Mouse (Mus musculus): ENCODE data around the gene Uevld. TPM values are rescaled to one million over a fixed set of nuclear protein-coding genes. Genes with fewer than 3 reads are reported as not detected.

Uevld gene
- total RNA-seq, 1 experiment from 2014 or later = 4.8 TPM

DNA sequence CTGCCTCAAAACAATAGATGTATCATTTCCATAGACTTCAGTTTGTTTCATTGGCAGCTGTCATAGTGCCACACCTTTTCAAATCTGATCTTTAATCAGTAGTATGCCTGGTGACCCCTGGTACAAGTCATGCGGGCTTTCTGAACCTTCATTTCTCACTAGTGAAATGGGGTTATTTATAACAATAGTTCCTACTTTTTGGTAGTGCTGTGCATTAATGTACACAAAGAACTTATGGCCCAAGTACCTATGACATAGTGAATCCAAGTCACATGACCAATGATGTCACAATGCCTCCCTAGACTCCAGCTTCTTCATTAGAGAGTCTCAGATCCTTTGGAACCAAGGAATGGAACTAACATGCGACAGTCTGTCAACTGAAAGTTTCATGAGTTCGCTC lies 25.0 kb upstream of the Uevld start, which contains the start of gene Gm9999:
Gene Gm9999 (plus strand): TSS at position 301 of the 400 bp plus-strand sequence.
- no peak for ATAC-seq (replicated peaks; ENCODE audit: insufficient number of reproducible peaks, low FRiP score, low TSS enrichment, poor library complexity, severe bottlenecking)

DNA sequence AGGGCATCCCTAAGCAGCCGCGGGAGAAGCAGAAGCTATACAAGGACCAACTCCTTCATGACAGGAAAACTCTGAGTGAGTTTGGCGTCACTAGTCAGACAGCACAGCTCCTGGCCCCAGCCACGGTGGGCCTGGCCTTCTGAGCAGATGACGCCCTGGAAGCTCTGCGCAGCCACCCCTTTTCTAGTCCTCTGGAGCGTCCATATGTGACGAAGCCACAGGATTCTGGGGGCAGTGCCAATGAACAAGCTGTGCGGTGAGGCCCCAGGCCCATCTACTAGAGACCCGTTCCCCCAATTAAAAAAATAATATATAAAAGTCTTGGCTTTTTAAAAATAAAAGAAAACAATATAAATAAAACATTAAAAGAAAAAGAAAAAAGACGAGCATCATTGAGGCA lies 17.1 kb upstream of the Uevld start:
- ATAC-seq (replicated peaks; ENCODE audit: insufficient number of reproducible peaks, low FRiP score, low TSS enrichment, poor library complexity, severe bottlenecking) = no peak

DNA sequence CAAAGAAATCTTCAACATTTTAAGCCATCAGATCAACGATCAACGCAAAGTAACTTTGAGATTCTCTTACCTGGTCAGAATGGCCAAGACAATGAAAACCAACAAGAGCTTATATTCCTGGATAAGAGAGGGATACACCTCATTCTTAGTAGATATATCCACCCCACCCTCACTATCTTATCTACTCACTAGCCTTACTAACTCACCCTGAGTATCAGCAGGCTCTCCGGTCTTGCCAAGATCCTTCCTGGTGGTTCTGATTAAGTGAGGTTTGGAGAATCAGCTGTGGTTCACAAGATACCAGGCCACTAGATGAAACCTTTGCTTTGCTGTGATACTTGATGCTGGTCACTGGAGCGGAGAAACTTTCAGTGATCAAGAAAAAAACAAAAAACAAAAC lies 16.3 kb upstream of the Uevld start:
- no peak for ATAC-seq (replicated peaks; ENCODE audit: insufficient number of reproducible peaks, low FRiP score, low TSS enrichment, poor library complexity, severe bottlenecking)

DNA sequence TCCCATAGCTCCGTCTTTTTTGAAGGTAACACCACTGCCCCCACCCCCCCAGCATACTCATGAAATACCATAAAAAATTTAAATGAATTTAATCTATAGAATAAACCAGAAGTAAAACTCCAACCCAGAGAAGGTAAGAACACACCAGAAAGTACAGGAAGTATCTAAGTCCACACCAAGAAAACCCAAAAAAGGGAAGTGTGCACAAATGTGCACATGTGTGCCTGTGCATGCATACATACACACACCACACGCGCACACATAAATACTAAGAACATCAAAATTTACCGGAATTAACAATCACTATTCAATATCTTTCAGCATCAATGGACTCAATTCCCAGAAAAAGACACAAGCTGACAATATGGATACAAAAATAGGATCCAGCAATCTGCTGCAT lies 11.6 kb upstream of the Uevld start:
- ATAC-seq (replicated peaks; ENCODE audit: insufficient number of reproducible peaks, low FRiP score, low TSS enrichment, poor library complexity, severe bottlenecking) = no peak

DNA sequence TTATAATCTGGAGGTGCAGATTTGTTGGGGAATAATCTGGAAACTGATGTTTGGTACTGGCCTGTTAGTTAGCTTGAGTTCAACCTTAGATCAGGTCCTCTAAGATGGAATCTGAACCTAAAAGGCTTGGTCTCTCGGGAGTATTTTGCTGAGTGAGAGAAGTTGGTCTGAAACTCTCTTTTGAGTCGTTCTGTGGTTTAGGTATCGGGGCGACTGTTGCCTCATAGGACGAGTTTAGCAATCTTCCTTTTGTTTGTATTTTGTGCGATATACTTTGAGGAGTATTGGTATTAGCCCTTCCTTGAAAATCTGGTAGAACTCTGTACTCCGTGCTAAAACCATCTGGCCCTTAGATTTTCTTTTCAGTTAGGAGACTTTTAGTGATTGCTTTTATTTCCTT lies 5.7 kb upstream of the Uevld start:
- ATAC-seq (replicated peaks; ENCODE audit: insufficient number of reproducible peaks, low FRiP score, low TSS enrichment, poor library complexity, severe bottlenecking) = 0 out of 2 replicates have a peak, but pooled peaks have one; percentile 22

DNA sequence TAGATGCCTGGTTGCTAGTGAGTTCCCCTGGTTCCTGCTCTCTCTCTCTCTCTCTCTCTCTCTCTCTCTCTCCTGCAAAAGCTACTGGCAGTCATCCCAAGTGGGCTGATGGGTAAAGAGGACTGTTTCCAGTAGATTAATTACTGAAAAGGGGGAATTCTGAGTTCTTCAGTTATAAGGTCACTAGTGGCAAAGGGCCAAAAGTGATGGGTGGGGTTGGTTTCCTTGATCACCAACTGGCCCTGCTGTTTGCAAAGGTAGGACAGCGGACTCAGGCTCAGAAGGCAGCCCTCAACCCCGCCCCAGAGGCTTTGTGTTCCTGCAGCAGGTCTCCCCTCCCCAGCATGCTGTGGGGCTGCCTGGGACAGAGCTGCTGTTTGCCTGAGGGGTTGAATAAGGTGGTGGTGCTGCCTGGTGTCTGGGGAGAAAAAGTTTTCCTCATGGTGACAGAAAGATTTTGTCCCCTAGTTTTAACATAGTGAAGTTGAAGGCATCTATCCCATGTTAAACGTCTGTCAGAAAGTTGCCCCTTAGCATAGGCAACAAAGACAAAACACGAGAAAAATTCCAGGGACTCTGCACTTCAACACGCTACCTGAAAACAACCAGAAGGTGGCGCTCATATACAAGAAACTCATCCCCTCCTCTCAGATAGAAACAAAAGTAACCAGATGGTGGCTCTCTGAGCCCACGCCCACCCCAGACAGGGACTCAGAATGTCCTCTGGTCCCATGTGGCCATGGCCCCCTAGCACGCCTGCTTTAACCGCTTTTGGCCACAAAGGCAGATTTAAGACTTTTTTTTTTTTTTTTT lies 4.7 kb upstream of the Uevld start:
- peak; percentile 74 for ATAC-seq (replicated peaks; ENCODE audit: insufficient number of reproducible peaks, low FRiP score, low TSS enrichment, poor library complexity, severe bottlenecking)

DNA sequence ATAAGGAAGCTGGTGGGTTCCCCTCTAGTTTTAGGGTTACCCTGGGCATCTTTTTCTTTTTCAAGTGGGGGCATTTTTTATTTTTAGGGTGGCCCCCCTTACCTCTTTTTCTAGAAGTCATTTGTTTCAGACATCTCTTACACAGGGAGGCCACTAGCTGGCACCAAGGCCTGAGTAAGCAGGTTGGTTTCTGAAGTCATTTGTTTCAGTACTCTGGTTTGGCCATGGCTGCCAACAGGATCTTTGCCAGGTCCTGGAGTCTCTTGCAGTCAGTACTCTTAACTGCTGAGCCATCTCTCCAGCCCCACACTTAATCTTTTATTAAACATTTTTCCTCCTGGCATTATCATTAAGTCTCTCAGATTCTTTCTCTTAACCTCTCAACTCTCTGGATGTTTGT lies 3.8 kb upstream of the Uevld start:
- no peak for ATAC-seq (replicated peaks; ENCODE audit: insufficient number of reproducible peaks, low FRiP score, low TSS enrichment, poor library complexity, severe bottlenecking)

DNA sequence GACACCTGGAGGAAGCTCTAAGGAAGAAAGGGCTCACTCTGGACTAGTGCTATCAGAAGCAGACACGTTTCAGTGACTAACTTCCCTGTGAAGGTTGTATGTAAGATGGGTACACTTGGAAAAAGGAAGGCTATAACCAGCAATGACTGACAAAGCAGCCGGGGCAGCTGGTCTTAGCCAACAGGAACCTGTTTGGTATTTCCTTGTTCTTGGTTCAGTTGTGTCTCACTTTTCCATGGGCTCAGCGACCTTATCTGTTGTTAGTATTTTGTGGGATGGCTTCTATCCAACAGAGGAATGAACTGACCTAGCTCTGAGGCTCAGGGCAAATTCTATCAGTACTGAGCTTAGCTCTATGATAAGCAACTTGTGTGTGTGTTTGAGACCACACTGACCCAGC lies 2.7 kb upstream of the Uevld start:
- ATAC-seq (replicated peaks; ENCODE audit: insufficient number of reproducible peaks, low FRiP score, low TSS enrichment, poor library complexity, severe bottlenecking) = no peak

DNA sequence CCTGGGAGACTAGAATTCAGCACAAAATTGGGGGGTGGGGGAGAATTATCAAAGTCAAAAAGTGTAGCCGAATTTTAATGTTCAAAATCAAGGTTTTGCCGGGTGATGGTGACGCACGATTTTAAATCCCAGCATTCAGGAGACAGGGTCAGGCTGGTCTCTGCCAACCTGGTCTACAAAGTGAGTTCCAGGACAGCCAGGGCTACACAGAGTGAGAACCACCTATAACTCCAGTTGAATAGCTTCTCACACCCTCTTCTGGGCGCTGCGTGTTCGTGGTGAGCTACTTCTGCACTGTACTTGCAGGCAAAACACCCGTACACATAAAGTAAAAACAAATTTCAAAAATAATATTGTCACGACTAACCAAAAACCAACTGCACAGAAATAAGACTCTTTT lies 526 bp upstream of the Uevld start:
- ATAC-seq (replicated peaks; ENCODE audit: insufficient number of reproducible peaks, low FRiP score, low TSS enrichment, poor library complexity, severe bottlenecking) = no peak

DNA sequence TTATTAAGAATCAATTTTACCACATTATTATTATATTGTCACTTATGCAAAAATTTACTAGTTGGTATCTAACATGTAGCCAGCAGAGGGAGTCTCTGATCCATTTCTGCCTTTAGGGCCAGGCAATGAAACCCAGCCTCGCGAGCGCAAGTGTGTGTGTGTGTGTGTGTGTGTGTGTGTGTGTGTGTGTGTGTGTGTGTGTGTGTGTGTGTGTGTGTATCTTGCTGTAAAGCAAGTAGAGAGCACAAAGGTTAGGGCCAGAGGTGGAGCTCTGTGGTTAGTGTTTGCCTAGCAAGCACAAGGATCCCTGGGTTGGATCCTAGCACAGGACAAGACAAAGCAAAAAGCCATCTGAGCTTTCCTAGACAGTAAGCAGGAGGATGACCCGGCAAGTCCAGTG lies 22.5 kb downstream of the Uevld start:
- ATAC-seq (replicated peaks; ENCODE audit: insufficient number of reproducible peaks, low FRiP score, low TSS enrichment, poor library complexity, severe bottlenecking) = no peak

DNA sequence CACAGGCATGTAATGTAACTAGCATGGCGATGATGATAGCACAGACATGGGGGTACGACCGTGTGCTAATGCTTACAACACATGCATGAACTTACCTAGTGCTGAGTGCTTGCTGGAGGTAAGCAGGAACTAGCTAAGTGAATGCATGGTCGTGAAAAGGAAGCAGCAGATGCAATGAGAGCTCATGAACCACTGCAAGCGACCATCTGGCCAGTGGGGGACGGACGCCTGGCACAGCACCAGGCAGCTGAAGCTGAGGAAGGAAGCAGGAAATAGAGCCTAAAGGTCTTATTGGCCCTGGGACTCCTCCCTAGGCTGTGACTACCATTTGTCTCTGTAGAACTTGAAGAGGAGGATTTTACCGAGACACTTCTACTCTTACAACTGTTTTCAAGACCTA lies 23.5 kb downstream of the Uevld start:
- no peak for ATAC-seq (replicated peaks; ENCODE audit: insufficient number of reproducible peaks, low FRiP score, low TSS enrichment, poor library complexity, severe bottlenecking)

DNA sequence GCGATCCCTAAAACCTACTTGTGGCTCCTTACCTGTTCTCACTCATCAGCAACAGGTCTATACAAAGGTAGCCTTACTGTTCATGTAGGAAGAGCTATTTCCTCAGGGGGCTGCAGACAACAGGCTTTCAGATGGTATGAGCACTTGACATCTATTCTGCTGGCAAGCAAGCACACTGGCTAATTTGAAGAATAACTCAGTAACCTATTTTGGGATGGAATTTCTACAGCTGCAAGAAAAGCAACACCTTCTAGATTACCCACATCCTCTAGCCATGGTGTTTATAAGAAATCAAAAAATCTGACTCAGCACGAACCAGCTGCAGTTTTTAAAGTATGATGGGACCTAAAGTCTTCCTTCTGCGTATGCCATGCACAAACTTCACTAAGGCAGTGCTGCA lies 27.0 kb downstream of the Uevld start:
- ATAC-seq (replicated peaks; ENCODE audit: insufficient number of reproducible peaks, low FRiP score, low TSS enrichment, poor library complexity, severe bottlenecking) = no peak

DNA sequence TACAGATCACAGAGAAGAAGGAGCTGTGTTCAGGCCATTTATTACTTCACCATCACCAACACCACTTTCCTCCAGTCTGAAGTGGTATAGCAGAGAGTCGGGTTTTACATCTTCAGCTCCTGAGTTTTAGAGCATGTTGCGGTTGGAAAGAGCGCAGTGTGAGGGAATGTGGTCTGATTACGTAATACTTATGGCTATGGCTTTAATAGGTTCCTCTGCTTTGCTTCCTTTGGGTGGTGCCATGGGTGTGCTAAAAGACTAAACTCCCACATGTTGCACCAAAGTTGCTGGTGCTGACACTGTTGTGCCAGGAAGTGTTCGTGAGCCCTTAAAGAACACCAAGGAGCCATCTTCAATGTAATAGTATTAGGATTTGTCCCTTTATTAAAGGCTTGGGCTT lies 30.0 kb downstream of the Uevld start:
- 0 out of 2 replicates have a peak, but pooled peaks have one; percentile 47 for ATAC-seq (replicated peaks; ENCODE audit: insufficient number of reproducible peaks, low FRiP score, low TSS enrichment, poor library complexity, severe bottlenecking)

DNA sequence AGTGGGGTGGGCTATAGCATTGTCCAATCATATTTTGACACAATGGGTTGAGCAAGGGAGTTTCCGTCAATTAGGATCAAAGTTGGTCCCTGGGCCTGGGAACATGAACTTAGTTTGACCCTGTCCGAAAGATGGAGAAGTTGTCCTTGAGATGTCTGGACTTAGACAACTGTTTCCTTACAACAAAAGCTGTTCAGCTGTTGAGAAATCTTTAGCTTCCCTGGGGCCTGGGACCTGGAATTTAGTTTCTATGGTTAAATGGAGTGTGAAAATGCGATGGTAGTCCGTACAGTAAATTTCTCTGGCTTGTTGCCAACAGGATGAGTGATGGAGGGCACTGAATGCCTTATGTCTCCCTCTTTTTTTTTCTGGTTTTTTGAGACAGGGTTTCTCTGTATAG lies 36.3 kb downstream of the Uevld start:
- ATAC-seq (replicated peaks; ENCODE audit: insufficient number of reproducible peaks, low FRiP score, low TSS enrichment, poor library complexity, severe bottlenecking) = 0 out of 2 replicates have a peak, but pooled peaks have one; percentile 5

DNA sequence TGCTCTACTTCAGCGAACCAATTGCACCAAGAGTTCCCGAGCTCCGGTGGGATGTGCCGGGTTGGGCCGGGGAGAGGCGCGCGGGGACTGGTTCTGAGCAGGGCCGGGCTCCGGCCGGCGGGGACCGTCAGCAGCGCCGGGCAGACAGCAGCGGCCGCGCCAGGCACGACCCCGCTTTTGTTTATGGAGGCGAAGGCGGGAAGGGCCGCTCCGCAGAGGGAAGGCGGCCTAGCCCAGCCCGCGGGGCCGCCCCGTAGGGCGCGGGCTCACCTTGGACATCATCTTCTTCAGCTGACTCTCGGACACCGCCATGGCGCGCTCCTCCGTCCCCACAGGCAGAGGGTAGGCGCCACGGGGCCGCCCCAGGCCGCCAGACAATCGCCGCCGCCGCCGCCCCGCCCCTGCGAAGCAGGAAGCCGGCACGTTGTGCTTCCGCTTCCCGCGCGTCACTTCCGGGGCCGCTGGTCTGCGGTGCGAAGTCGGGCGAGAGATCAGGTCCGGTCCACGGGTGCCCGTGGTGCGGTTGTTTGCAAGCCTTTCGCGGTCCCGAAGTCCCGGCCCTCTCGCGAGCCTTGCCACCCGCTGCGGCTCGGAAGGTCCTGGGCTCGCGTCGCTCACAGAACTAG lies 38.7 kb downstream of the Uevld start, which contains the start of gene Tsg101:
Gene Tsg101 (minus strand): TSS at position 419 of the 626 bp plus-strand sequence.
- peak; percentile 83 for ATAC-seq (replicated peaks; ENCODE audit: insufficient number of reproducible peaks, low FRiP score, low TSS enrichment, poor library complexity, severe bottlenecking)

DNA sequence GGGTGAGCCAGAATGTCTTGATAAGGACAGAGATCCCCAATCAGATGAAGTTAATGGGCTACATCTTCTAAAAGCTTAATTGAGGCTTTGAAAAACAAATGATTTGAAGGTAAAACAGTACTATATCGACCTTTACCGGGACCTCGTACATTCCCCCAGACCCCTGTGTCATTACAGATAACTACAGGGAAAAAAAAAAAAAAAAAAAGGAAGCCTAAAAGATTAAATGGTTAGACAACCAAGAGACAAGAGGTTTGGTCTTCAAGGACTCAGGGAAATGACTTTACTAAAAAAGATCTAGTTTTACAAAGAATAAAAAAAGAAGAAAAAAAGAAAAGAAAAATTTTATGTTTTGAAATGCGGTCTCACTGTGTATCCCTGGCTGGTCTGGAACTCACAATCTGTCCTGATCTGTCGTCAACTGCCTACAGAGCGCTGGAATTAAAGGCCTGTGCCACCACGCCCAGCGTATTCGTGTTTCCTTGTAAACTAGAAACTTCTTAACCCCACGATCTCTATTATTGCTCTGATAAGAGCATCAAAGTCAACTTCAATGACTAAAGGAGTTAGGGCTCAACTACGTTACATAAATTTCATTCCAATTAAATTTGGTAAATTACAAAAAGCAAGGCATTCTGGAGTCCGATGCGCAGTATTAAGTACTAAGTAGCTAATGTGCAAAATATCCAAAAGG lies 39.5 kb downstream of the Uevld start:
- ATAC-seq (replicated peaks; ENCODE audit: insufficient number of reproducible peaks, low FRiP score, low TSS enrichment, poor library complexity, severe bottlenecking) = no peak

DNA sequence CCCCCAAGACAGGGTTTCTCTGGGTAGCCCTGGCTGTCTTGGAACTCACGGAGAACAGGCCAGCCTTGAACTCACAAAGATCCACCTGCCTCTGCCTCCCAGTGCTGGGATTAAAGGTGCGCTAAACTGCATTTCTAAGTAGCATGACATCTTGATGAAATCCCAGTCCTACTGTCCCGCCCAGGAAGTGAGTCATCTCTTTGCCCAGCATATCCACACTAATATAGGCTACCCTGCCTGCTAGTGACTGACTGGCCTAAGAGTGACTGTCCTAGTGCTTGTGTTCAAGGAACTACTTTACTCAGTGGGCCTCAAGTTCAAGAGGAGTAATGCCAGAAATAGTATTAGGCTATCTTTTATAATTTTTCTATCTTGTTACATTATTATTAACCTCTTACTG lies 42.0 kb downstream of the Uevld start:
- no peak for ATAC-seq (replicated peaks; ENCODE audit: insufficient number of reproducible peaks, low FRiP score, low TSS enrichment, poor library complexity, severe bottlenecking)

DNA sequence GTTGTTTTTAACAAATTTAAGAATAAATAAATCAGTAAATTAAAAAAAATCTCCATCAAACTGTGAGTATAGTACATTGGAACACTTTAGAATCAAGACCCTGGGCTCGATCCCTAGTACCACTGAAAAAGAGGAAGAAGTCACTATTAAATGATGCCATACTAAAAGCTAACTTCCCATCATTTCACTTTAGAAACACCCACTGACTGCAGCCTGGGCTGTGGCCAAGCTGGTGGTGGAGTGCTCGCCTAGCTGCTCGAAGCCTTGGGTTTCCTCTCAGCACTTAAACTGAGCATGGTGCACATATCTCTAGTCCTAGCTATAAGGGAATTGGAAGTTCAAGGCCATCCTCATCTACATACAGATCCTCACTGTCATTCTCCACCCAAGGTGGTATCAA lies 47.1 kb downstream of the Uevld start:
- ATAC-seq (replicated peaks; ENCODE audit: insufficient number of reproducible peaks, low FRiP score, low TSS enrichment, poor library complexity, severe bottlenecking) = no peak

DNA sequence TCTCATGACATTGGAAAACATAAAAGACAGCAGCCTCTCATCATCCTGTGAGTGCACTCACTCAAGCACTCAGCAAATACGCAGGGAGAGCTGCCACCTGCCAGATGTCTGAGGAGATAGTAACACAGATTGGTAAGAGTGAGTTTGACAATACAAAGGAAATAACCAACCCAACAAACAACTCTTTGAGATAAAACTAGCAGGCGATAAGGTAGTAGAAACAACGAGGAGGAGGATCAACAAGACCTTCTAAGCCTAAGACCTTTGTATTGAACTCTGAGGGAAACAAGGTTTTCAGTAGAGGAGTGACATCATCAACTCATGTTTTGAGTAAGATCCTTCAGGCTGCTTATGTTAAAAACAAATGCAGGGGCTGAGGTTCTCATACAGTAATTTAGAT lies 59.0 kb downstream of the Uevld start:
- no peak for ATAC-seq (replicated peaks; ENCODE audit: insufficient number of reproducible peaks, low FRiP score, low TSS enrichment, poor library complexity, severe bottlenecking)

DNA sequence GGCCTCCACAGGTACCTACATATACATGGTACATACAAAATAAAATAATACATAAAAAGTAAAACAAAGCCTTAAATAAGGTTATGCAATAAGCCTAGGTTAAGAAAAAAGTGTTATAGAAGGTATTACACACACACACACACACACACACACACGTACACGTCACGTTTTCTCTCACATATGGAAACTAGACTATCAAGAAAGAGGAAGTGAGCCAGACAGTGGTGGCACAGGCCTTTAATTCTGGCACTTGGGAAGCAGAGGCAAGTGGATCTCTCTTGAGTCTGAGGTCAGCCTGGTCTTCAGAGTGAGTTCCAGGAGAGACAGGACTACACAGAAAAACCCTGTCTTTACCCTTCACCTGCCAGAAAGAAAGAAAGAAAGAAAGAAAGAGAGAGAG lies 62.8 kb downstream of the Uevld start:
- ATAC-seq (replicated peaks; ENCODE audit: insufficient number of reproducible peaks, low FRiP score, low TSS enrichment, poor library complexity, severe bottlenecking) = no peak

Measured in monocyte, adult 5-6 weeks (primary cell).